Mouse (Mus musculus) neural tube, embryonic 14.5 days (tissue): ENCODE measurements around the gene Mettl22. TPM values are rescaled to one million over a fixed set of nuclear protein-coding genes. Genes with fewer than 3 reads are reported as not detected.

Source experiments
- ATAC-seq: fragments of 200-750 bp; cut with Nextera tagmentation; 2 replicates; pipeline ENCODE4 v1.8.0; 2017; ENCODE audit warnings: low read depth, mild to moderate bottlenecking, moderate TSS enrichment, moderate library complexity
- H3K27ac ChIP-seq: fragments of 300-500 bp; sonication (generic); 2 replicates; pipeline ENCODE4 v1.5.1; 2014; ENCODE audit warnings: low read depth, mild to moderate bottlenecking, control low read depth, low read length, moderate library complexity, mixed read lengths
- H3K27me3 ChIP-seq: fragments of 300-500 bp; sonication (generic); 2 replicates; pipeline ENCODE4 v1.6.1; 2014; ENCODE audit warnings: low read length; ENCODE audit not compliant: control insufficient read depth, insufficient read depth
- H3K36me3 ChIP-seq: fragments of 300-500 bp; sonication (generic); 2 replicates; pipeline ENCODE4 v1.6.1; 2014; ENCODE audit warnings: low read length, mixed read lengths; ENCODE audit not compliant: control insufficient read depth, insufficient read depth
- H3K4me1 ChIP-seq: fragments of 300-500 bp; sonication (generic); 2 replicates; pipeline ENCODE4 v1.6.1; 2014; ENCODE audit warnings: low read length; ENCODE audit not compliant: control insufficient read depth, insufficient read depth
- H3K4me2 ChIP-seq: fragments of 300-500 bp; sonication (generic); 2 replicates; pipeline ENCODE4 v1.6.1; 2014; ENCODE audit warnings: mild to moderate bottlenecking, low read depth, low read length, control low read depth
- H3K4me3 ChIP-seq: fragments of 300-500 bp; sonication (generic); 2 replicates; pipeline ENCODE4 v1.5.1; 2014; ENCODE audit warnings: low read depth, low read length, control low read depth, mixed read lengths
- H3K9ac ChIP-seq: fragments of 300-500 bp; sonication (generic); replicated peaks from 2 replicates; pipeline ENCODE4 v1.6.1; 2014; ENCODE audit warnings: low read depth, mild to moderate bottlenecking, control low read depth, low read length, mixed read lengths
- H3K9me3 ChIP-seq: fragments of 300-500 bp; sonication (generic); 2 replicates; pipeline ENCODE4 v1.6.1; 2016; ENCODE audit warnings: low read length; ENCODE audit not compliant: control insufficient read depth
- WGBS: fragments of 180-500 bp; shearing (Covaris S2); extraction: QIAGEN DNeasy Blood & Tissue Kit; methylation state at CpG from one replicate; pipeline ENCODE4 v1.1.7; 2014; 5-methylcytosine and 5-hydroxymethylcytosine counted together
- polyA plus RNA-seq: library from polyadenylated mRNA; unstranded; fragments of >200 nt; fragmentation: Nextera tagmentation; extraction: Ambion mirVana; gene quantifications from 2 replicates; pipeline ENCODE4 v1.2.1, GENCODE M21; 2014

Mettl22 gene
- 48.4 and 63.4 TPM in 2 replicates for polyA plus RNA-seq

GRCm38 (mm10) chr16:8470603-8471481 lies at the start of gene Mettl22:
Mettl22 (plus strand) TSS chr16:8470788.
- Histone ChIP-seq H3K4me2 (peak within 1 kb of the TSS; percentile 72), H3K27ac (peak within 1 kb of the TSS; percentile 70), H3K9ac (peak within 1 kb of the TSS; percentile 65), H3K36me3 (no peaks in the 10 kb centered on the region), H3K9me3 (no peaks in the 10 kb centered on the region), H3K4me3 (peak within 1 kb of the TSS; percentile 67), H3K27me3 (no peaks in the 10 kb centered on the region), H3K4me1 (0 out of 2 replicates have a peak, but pooled peaks cover 4% of the 10 kb centered on the region)
- under 1% methylated on average over 48 of the region's 48 CpGs for WGBS
- peak; percentile 98 for ATAC-seq

GRCm38 (mm10) chr16:8420842-8421241 lies 49.7 kb upstream of the Mettl22 start:
- H3K9ac ChIP-seq: no peak overlapping the region
- no peak for ATAC-seq
- H3K4me3 ChIP-seq: no peak overlapping the region
- WGBS: 89% methylated on average over 4 of the region's 4 CpGs
- no peak overlapping the region for H3K4me2 ChIP-seq
- H3K4me1 ChIP-seq: peaks cover 12% of the 10 kb centered on the region; the same call in 1 of the 2 replicates
- peaks cover 21% of the 10 kb centered on the region for H3K27me3 ChIP-seq
- H3K9me3 ChIP-seq: no peaks in the 10 kb centered on the region
- no peaks in the 10 kb centered on the region for H3K36me3 ChIP-seq
- H3K27ac ChIP-seq: no peak overlapping the region

- H3K36me3 ChIP-seq: no peaks in the 10 kb centered on the region
- H3K9me3 ChIP-seq: no peaks in the 10 kb centered on the region
- no peak overlapping the region for H3K9ac ChIP-seq
- H3K27me3 ChIP-seq: peaks cover 22% of the 10 kb centered on the region
- no peak overlapping the region for H3K4me3 ChIP-seq
- no peak overlapping the region for H3K27ac ChIP-seq
- no peak overlapping the region; the same call in 1 of the 2 replicates for H3K4me2 ChIP-seq
- no peak for ATAC-seq
- WGBS: 36% methylated on average over 7 of the region's 7 CpGs
- H3K4me1 ChIP-seq: peaks cover 6% of the 10 kb centered on the region; the same call in 1 of the 2 replicates
Observed at GRCm38 (mm10) chr16:8423626-8424114, 46.9 kb upstream of the Mettl22 start.

GRCm38 (mm10) chr16:8424161-8424970 lies 46.2 kb upstream of the Mettl22 start:
- ATAC-seq: no peak
- H3K27me3 ChIP-seq: peaks cover 22% of the 10 kb centered on the region
- peak overlapping the region; percentile 66 for H3K4me2 ChIP-seq
- no peaks in the 10 kb centered on the region for H3K36me3 ChIP-seq
- peaks cover 6% of the 10 kb centered on the region; the same call in 1 of the 2 replicates for H3K4me1 ChIP-seq
- H3K27ac ChIP-seq: no peak overlapping the region
- WGBS: 4% methylated on average over 39 of the region's 43 CpGs
- H3K9ac ChIP-seq: peak overlapping the region; percentile 41; the same call in 1 of the 2 replicates
- H3K9me3 ChIP-seq: no peaks in the 10 kb centered on the region
- peak overlapping the region; percentile 29 for H3K4me3 ChIP-seq

GRCm38 (mm10) chr16:8424971-8425330 lies 45.6 kb upstream of the Mettl22 start, which contains the start of gene Tmem114:
Tmem114 (minus strand) TSS chr16:8425136.
- ATAC-seq: no peak
- no peak within 1 kb of the TSS for H3K27ac ChIP-seq
- peaks cover 22% of the 10 kb centered on the region for H3K27me3 ChIP-seq
- H3K36me3 ChIP-seq: no peaks in the 10 kb centered on the region
- peak within 1 kb of the TSS; percentile 41; the same call in 1 of the 2 replicates for H3K9ac ChIP-seq
- no peaks in the 10 kb centered on the region for H3K9me3 ChIP-seq
- H3K4me1 ChIP-seq: peaks cover 6% of the 10 kb centered on the region; the same call in 1 of the 2 replicates
- peak within 1 kb of the TSS; percentile 29 for H3K4me3 ChIP-seq
- H3K4me2 ChIP-seq: peak within 1 kb of the TSS; percentile 66
- 2% methylated on average over 16 of the region's 16 CpGs for WGBS

GRCm38 (mm10) chr16:8425736-8426135 lies 44.9 kb upstream of the Mettl22 start:
- H3K4me1 ChIP-seq: peaks cover 6% of the 10 kb centered on the region; the same call in 1 of the 2 replicates
- no peaks in the 10 kb centered on the region for H3K9me3 ChIP-seq
- H3K9ac ChIP-seq: no peak overlapping the region
- H3K36me3 ChIP-seq: no peaks in the 10 kb centered on the region
- peaks cover 22% of the 10 kb centered on the region for H3K27me3 ChIP-seq
- 86% methylated on average over 5 of the region's 5 CpGs for WGBS
- no peak overlapping the region for H3K4me2 ChIP-seq
- no peak overlapping the region for H3K4me3 ChIP-seq
- no peak for ATAC-seq
- no peak overlapping the region for H3K27ac ChIP-seq

- 85% methylated on average over 4 of the region's 4 CpGs for WGBS
- no peak overlapping the region for H3K4me2 ChIP-seq
- no peak overlapping the region for H3K4me3 ChIP-seq
- H3K36me3 ChIP-seq: no peaks in the 10 kb centered on the region
- no peak overlapping the region for H3K9ac ChIP-seq
- H3K9me3 ChIP-seq: no peaks in the 10 kb centered on the region
- peaks cover 2% of the 10 kb centered on the region; the same call in 1 of the 2 replicates for H3K4me1 ChIP-seq
- H3K27ac ChIP-seq: no peak overlapping the region
- H3K27me3 ChIP-seq: peaks cover 10% of the 10 kb centered on the region
- ATAC-seq: no peak
Observed at GRCm38 (mm10) chr16:8429531-8429930, 41.1 kb upstream of the Mettl22 start.

GRCm38 (mm10) chr16:8432616-8433015 lies 38.0 kb upstream of the Mettl22 start:
- H3K27me3 ChIP-seq: no peaks in the 10 kb centered on the region
- H3K36me3 ChIP-seq: no peaks in the 10 kb centered on the region
- H3K4me1 ChIP-seq: no peaks in the 10 kb centered on the region
- H3K27ac ChIP-seq: no peak overlapping the region
- no peaks in the 10 kb centered on the region for H3K9me3 ChIP-seq
- H3K4me3 ChIP-seq: no peak overlapping the region
- no peak overlapping the region for H3K4me2 ChIP-seq
- no peak overlapping the region for H3K9ac ChIP-seq
- ATAC-seq: no peak
- WGBS: 91% methylated on average over 3 of the region's 3 CpGs
